Mouse (Mus musculus) hindbrain, embryonic 12.5 days (tissue): Measurements from ENCODE around the gene Gnai2. TPM values are rescaled to one million over a fixed set of nuclear protein-coding genes. Genes with fewer than 3 reads are reported as not detected.

Experiments
- ATAC-seq: fragments of 200-750 bp; cut with Nextera tagmentation; 2 replicates; pipeline ENCODE4 v1.8.0; 2017; ENCODE audit warnings: moderate TSS enrichment; ENCODE audit not compliant: low FRiP score
- H3K27ac ChIP-seq: fragments of 300-500 bp; sonication (generic); 2 replicates; pipeline ENCODE4 v1.5.1; 2016; ENCODE audit warnings: mild to moderate bottlenecking
- H3K27me3 ChIP-seq: fragments of 300-500 bp; sonication (generic); 2 replicates; pipeline ENCODE4 v1.6.1; 2016; ENCODE audit warnings: mild to moderate bottlenecking
- H3K36me3 ChIP-seq: fragments of 300-500 bp; sonication (generic); 2 replicates; pipeline ENCODE4 v1.6.1; 2016; ENCODE audit warnings: mild to moderate bottlenecking
- H3K4me1 ChIP-seq: fragments of 300-500 bp; sonication (generic); 2 replicates; pipeline ENCODE4 v1.6.1; 2016
- H3K4me2 ChIP-seq: fragments of 300-500 bp; sonication (generic); replicated peaks from 2 replicates; pipeline ENCODE4 v1.6.1; 2016; ENCODE audit warnings: mild to moderate bottlenecking
- H3K4me3 ChIP-seq: fragments of 300-500 bp; sonication (generic); 2 replicates; pipeline ENCODE4 v1.5.1; 2016; ENCODE audit warnings: mild to moderate bottlenecking
- H3K9ac ChIP-seq: fragments of 300-500 bp; sonication (generic); 2 replicates; pipeline ENCODE4 v1.6.1; 2016; ENCODE audit warnings: mild to moderate bottlenecking, moderate library complexity
- H3K9me3 ChIP-seq: fragments of 300-500 bp; sonication (generic); replicated peaks from 2 replicates; pipeline ENCODE4 v1.6.1; 2016; ENCODE audit warnings: mild to moderate bottlenecking
- WGBS: fragments of 180-500 bp; shearing (Covaris S2); methylation state at CpG from one replicate; pipeline ENCODE4 v1.1.7; 2016; 5-methylcytosine and 5-hydroxymethylcytosine counted together
- polyA plus RNA-seq: library from polyadenylated mRNA; unstranded; fragments of >200 nt; fragmentation: Nextera tagmentation; extraction: Ambion mirVana; gene quantifications from 2 replicates; pipeline ENCODE4 v1.2.1, GENCODE M21; 2016

The Gnai2 gene
- polyA plus RNA-seq, 1 experiment from 2014 or later = 531 TPM

- H3K4me3 ChIP-seq = no peak overlapping the region
- H3K4me1 ChIP-seq = peaks cover 41% of the 10 kb centered on the region
- no peak overlapping the region for H3K9ac ChIP-seq
- H3K9me3 ChIP-seq = no peaks in the 10 kb centered on the region
- no peak for ATAC-seq
- peaks cover 41% of the 10 kb centered on the region for H3K27me3 ChIP-seq
- no peak overlapping the region for H3K27ac ChIP-seq
- WGBS = 61% methylated on average over 3 of the region's 3 CpGs
- no peak overlapping the region for H3K4me2 ChIP-seq
- H3K36me3 ChIP-seq = no peaks in the 10 kb centered on the region
Observed at GRCm38 (mm10) chr9:107668916-107669315, 33.7 kb upstream of the Gnai2 start.

GRCm38 (mm10) chr9:107668011-107668410 is 32.8 kb upstream of the Gnai2 start:
- H3K4me1 ChIP-seq = peaks cover 48% of the 10 kb centered on the region
- H3K27me3 ChIP-seq = peaks cover 41% of the 10 kb centered on the region
- no peak overlapping the region for H3K27ac ChIP-seq
- no peak for ATAC-seq
- H3K4me3 ChIP-seq = peak overlapping the region; percentile 40; the same call in 1 of the 2 replicates
- H3K4me2 ChIP-seq = 0 out of 2 replicates have a peak overlapping the region, but pooled peaks have one; percentile 80
- H3K9ac ChIP-seq = peak overlapping the region; percentile 23; the same call in 1 of the 2 replicates
- no peaks in the 10 kb centered on the region for H3K9me3 ChIP-seq
- no peaks in the 10 kb centered on the region for H3K36me3 ChIP-seq
- WGBS = 32% methylated on average over 8 of the region's 8 CpGs

DNA sequence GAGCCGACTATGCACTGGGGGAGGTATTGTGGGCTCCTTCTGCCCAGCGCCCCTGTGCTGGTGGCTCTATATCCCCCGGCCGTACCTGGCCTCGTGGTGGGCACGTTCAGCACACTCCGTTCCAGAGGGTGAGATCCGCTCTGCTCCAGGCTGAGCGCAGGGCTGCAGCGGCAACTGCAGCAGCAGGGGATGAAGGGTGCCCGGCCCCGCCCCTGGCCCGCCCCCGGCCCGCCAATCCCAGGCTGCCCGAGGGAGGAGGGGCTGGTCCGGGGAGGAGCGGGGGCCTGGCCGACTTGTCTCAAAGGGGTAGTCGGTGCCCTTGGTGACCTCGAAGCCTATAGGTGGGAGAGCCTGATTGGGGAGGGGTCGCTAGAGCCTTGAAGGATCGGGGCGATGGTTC is 32.1 kb upstream of the Gnai2 start:
- peak overlapping the region; percentile 80 for H3K4me2 ChIP-seq
- H3K27ac ChIP-seq = peak overlapping the region; percentile 23; the same call in 1 of the 2 replicates
- peak; percentile 81 for ATAC-seq

DNA sequence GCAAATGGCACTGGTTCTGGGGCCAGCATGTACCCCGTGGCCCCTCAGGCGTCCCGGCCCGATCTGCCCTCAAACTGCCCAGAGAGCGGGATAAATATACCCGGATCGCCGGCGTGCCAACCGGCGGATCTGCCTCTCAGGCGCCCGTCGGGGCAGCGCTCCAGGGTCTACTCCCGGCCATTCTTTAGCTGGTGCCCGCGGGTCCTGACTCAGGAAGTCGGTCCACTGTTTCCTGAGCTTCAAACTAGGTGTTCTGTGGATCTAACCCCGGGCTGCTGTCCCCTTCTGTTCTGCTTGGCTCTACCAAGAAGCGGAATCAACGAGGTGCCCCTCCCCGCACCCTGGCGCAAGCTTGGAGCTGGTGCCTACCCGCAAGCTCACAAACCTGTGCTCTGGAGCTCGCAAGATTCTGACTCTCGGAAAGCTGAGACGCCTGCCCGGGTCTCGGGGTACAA is 31.6 kb upstream of the Gnai2 start:
- Histone ChIP-seq H3K27ac (peak overlapping the region; percentile 23; the same call in 1 of the 2 replicates), H3K27me3 (peaks cover 41% of the 10 kb centered on the region), H3K4me1 (peaks cover 48% of the 10 kb centered on the region), H3K9ac (peak overlapping the region; percentile 56), H3K36me3 (no peaks in the 10 kb centered on the region), H3K4me3 (peak overlapping the region; percentile 40), H3K9me3 (no peaks in the 10 kb centered on the region), H3K4me2 (peak overlapping the region; percentile 80)
- peak; percentile 17; the same call in 1 of the 2 replicates for ATAC-seq
- under 1% methylated on average over 30 of the region's 30 CpGs for WGBS

More for the DNA sequence above, 32.1 kb upstream of the Gnai2 start:
- Histone ChIP-seq H3K9ac (peak overlapping the region; percentile 56), H3K4me1 (peaks cover 48% of the 10 kb centered on the region), H3K4me3 (peak overlapping the region; percentile 40), H3K9me3 (no peaks in the 10 kb centered on the region), H3K27me3 (peaks cover 41% of the 10 kb centered on the region), H3K36me3 (no peaks in the 10 kb centered on the region)
- under 1% methylated on average over 24 of the region's 24 CpGs for WGBS

DNA sequence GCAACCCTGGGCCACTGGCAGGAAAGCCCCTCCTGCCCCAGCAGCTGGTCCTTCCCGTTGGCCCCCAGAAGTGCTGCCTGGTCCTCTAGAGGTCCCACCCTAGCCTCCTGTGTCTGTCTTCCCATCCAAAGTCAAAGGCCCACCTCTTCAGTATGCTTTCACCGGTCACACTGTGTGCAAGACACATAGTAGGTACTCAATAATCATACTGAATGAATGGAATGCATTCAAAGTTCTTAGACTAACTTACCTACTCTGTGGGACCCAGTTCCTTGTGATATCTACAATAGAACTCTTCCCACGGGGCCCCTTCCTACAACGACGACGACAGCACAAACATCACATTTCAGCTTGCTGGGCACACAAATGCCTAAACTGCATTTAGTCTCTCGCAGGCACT is 30.1 kb upstream of the Gnai2 start:
- Histone ChIP-seq H3K27ac (no peak overlapping the region), H3K4me3 (no peak overlapping the region), H3K4me1 (peaks cover 49% of the 10 kb centered on the region), H3K36me3 (no peaks in the 10 kb centered on the region), H3K4me2 (0 out of 2 replicates have a peak overlapping the region, but pooled peaks have one; percentile 80), H3K9me3 (no peaks in the 10 kb centered on the region), H3K27me3 (peaks cover 41% of the 10 kb centered on the region), H3K9ac (no peak overlapping the region)
- no peak for ATAC-seq
- WGBS = 81% methylated on average over 7 of the region's 7 CpGs

DNA sequence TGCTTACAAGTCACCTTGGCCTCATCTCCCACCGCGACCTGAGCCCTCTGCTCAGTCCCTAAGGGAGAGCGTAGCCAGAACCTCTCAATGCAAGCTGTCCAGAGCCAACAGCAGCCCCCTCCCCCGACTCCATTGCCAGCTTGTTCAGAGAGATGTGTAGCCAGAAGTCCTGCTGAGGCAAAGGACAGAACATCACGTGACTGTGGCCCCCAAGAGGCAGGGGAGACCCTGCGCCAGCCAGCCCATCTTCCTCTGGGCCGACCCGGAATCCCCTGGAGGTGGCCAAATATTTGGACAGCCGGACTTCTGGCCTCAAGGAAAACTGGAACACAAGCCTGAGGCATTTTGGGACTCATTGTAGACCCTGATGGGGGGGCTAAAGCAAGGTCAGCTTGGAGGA is 28.4 kb upstream of the Gnai2 start:
- peaks cover 47% of the 10 kb centered on the region for H3K4me1 ChIP-seq
- no peak for ATAC-seq
- H3K9me3 ChIP-seq = no peaks in the 10 kb centered on the region
- 0 out of 2 replicates have a peak overlapping the region, but pooled peaks have one; percentile 7 for H3K4me2 ChIP-seq
- H3K36me3 ChIP-seq = no peaks in the 10 kb centered on the region
- no peak overlapping the region for H3K4me3 ChIP-seq
- H3K9ac ChIP-seq = no peak overlapping the region
- H3K27ac ChIP-seq = no peak overlapping the region
- 39% methylated on average over 9 of the region's 9 CpGs for WGBS
- H3K27me3 ChIP-seq = peaks cover 33% of the 10 kb centered on the region

DNA sequence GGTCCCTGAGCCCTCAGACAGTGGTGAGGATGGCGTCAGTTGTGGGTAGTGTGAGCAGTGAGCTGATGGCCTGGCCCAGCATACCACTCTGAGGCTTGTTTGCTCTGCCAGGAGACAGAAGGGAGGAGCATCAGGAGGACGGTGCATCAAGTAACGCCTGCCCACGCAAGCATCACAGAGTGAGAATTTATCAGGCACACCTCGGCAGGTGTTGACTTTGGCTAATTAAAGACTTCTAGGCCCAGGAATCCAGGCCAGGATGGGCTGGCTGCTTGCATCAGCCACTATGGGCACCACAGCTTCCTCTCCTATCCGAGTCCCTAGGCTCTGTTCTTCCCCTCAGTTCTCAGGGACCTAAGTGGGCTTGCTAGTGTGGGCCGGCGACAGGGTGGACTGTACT is 27.2 kb upstream of the Gnai2 start:
- WGBS = 85% methylated on average over 8 of the region's 8 CpGs
- Histone ChIP-seq H3K4me1 (peaks cover 35% of the 10 kb centered on the region), H3K4me2 (no peak overlapping the region), H3K9ac (no peak overlapping the region), H3K27ac (no peak overlapping the region), H3K9me3 (no peaks in the 10 kb centered on the region), H3K27me3 (peaks cover 23% of the 10 kb centered on the region), H3K4me3 (no peak overlapping the region), H3K36me3 (no peaks in the 10 kb centered on the region)
- ATAC-seq = no peak

- ATAC-seq = no peak
- Histone ChIP-seq H3K9ac (no peak overlapping the region), H3K9me3 (no peaks in the 10 kb centered on the region), H3K4me3 (no peak overlapping the region), H3K4me2 (no peak overlapping the region), H3K36me3 (no peaks in the 10 kb centered on the region), H3K27me3 (peaks cover 8% of the 10 kb centered on the region), H3K4me1 (peaks cover 19% of the 10 kb centered on the region), H3K27ac (no peak overlapping the region)
- 58% methylated on average over 3 of the region's 3 CpGs for WGBS
Observed at GRCm38 (mm10) chr9:107660777-107661176, 25.6 kb upstream of the Gnai2 start.

GRCm38 (mm10) chr9:107659961-107660360 is 24.8 kb upstream of the Gnai2 start:
- ATAC-seq = no peak
- 79% methylated on average over 3 of the region's 3 CpGs for WGBS
- Histone ChIP-seq H3K27ac (no peak overlapping the region), H3K4me3 (no peak overlapping the region), H3K4me2 (no peak overlapping the region), H3K4me1 (peaks cover 18% of the 10 kb centered on the region), H3K9ac (no peak overlapping the region), H3K27me3 (no peaks in the 10 kb centered on the region), H3K36me3 (no peaks in the 10 kb centered on the region), H3K9me3 (no peaks in the 10 kb centered on the region)

DNA sequence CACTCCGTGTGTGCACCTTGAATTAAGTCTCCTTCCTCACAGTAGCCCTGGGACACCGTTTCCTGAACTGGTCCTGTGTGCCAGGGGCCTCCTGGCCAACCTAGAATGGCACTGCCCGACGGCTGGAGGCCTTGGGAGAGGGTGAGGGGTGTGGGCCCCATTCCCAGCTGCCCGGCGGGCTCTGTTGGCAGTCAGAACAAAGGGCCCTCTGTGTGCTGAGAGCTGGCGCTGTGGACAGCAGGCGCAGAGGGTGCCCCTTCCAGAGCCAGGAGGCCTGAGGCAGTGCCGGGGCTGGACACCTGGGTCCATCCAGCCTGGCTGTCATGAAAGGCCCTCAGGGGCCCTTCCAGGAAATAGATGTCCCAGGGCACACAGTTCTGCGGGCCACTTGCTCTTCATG is 24.4 kb upstream of the Gnai2 start:
- WGBS = 69% methylated on average over 10 of the region's 10 CpGs
- no peak overlapping the region for H3K27ac ChIP-seq
- no peaks in the 10 kb centered on the region for H3K9me3 ChIP-seq
- no peak for ATAC-seq
- H3K4me2 ChIP-seq = no peak overlapping the region
- H3K4me3 ChIP-seq = no peak overlapping the region
- H3K4me1 ChIP-seq = peaks cover 18% of the 10 kb centered on the region
- no peaks in the 10 kb centered on the region for H3K27me3 ChIP-seq
- H3K9ac ChIP-seq = no peak overlapping the region
- H3K36me3 ChIP-seq = no peaks in the 10 kb centered on the region

DNA sequence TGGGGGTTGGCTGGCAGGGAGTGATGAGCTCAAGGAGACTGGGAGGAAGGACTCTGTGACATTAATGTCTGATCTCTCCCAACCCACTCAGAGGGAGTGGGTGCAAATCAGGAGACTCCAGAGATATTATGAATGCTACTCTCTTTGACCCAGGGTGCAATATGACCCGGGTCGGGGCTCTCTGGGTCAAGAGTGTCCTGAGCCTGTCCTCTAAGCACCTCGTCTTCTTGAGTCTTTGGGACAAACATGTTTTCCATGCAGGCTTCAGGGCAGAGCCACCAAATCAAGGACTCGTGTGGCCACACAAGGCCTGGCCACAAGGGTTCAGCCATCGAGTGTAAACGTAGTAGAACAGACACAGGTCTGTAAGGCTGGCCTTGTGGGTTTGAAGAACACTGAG is 22.9 kb upstream of the Gnai2 start:
- Histone ChIP-seq H3K27me3 (no peaks in the 10 kb centered on the region), H3K9me3 (no peaks in the 10 kb centered on the region), H3K9ac (no peak overlapping the region), H3K4me2 (no peak overlapping the region), H3K27ac (no peak overlapping the region), H3K36me3 (no peaks in the 10 kb centered on the region), H3K4me1 (0 out of 2 replicates have a peak, but pooled peaks cover 9% of the 10 kb centered on the region), H3K4me3 (no peak overlapping the region)
- ATAC-seq = no peak
- 87% methylated on average over 6 of the region's 6 CpGs for WGBS

DNA sequence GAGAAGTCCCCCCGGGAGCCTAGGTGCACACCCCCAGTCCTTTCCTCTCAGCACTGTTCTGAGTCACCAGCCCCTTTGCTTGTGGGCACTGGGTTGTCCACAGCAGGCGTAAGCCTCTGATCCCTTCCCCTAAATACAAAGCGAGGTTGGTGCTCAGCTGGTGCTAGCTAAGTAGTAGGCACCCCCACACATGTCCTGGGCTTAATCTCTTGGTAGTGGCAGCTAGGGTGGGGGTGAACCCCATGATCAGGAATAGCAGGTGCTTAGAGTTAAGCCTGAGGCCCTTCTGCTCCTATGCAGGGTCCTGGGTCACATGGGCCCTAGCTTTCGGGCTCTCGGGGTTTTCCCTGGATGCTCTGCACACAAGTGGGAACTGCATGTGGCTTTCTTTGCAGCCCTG is 22.0 kb upstream of the Gnai2 start:
- no peak for ATAC-seq
- H3K9me3 ChIP-seq = no peaks in the 10 kb centered on the region
- H3K9ac ChIP-seq = no peak overlapping the region
- no peak overlapping the region for H3K4me3 ChIP-seq
- H3K4me1 ChIP-seq = 0 out of 2 replicates have a peak, but pooled peaks cover 9% of the 10 kb centered on the region
- no peak overlapping the region for H3K4me2 ChIP-seq
- H3K27me3 ChIP-seq = no peaks in the 10 kb centered on the region
- H3K36me3 ChIP-seq = no peaks in the 10 kb centered on the region
- WGBS = 84% methylated on average over 5 of the region's 5 CpGs
- H3K27ac ChIP-seq = no peak overlapping the region

DNA sequence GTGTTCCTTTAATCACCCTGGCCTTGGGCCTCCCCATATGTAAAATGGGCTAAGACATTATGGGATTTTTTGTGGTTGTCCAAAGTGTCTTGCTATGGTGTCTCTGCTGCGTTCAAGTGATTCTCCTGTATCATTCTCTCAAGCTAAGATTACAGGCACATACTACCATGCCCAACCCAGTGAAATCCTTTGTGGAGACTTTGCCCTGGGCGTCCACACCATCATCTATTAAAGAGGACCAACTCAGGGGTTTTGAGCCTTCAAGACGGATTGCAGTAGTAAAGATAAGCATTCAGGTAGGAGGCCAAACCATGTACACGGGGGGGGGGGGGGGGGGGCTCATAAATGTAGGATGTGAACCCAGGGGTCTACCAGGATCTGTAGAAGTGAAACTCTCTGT is 19.4 kb upstream of the Gnai2 start:
- Histone ChIP-seq H3K4me3 (no peak overlapping the region), H3K9me3 (no peaks in the 10 kb centered on the region), H3K4me2 (no peak overlapping the region), H3K36me3 (no peaks in the 10 kb centered on the region), H3K27ac (no peak overlapping the region), H3K9ac (no peak overlapping the region), H3K27me3 (no peaks in the 10 kb centered on the region), H3K4me1 (peaks cover 21% of the 10 kb centered on the region)
- ATAC-seq = no peak
- WGBS = 88% methylated on average over 4 of the region's 4 CpGs
